Mouse (Mus musculus) spleen, adult 2 months (tissue): ENCODE measurements around the gene Cnot6. TPM values are rescaled to one million over a fixed set of nuclear protein-coding genes. Genes with fewer than 3 reads are reported as not detected.
A peak's percentile ranks its signal among the peaks of the same experiment; 100 is the strongest.

Experiments
- DNase-seq, 2 experiments: peaks; one replicate each; pipeline versions ENCODE4 v3.0.0 to v3.0.0-alpha.2; 2012 to 2021; ENCODE audit warnings: low spot score in 2 of 2, low read depth in 1 of 2
- H3K27ac ChIP-seq: fragments of 200-500 bp; 2 replicates; pipeline ENCODE4 v1.5.1; 2012; ENCODE audit warnings: low read length, inconsistent platforms; ENCODE audit not compliant: insufficient read depth
- H3K27me3 ChIP-seq: fragments of 200-500 bp; 2 replicates; pipeline ENCODE4 v1.6.1; 2012; ENCODE audit warnings: mild to moderate bottlenecking, moderate library complexity, low read length, inconsistent platforms; ENCODE audit not compliant: control insufficient read depth, insufficient read depth
- H3K36me3 ChIP-seq: fragments of 200-500 bp; 2 replicates; pipeline ENCODE4 v1.6.1; 2012; ENCODE audit warnings: mild to moderate bottlenecking, low read length, inconsistent platforms; ENCODE audit not compliant: control insufficient read depth, insufficient read depth
- H3K4me1 ChIP-seq: fragments of 200-500 bp; 2 replicates; pipeline ENCODE4 v1.6.1; 2011; ENCODE audit warnings: inconsistent platforms; ENCODE audit not compliant: control insufficient read depth, insufficient read depth, insufficient read length
- H3K4me3 ChIP-seq: fragments of 200-500 bp; 2 replicates; pipeline ENCODE4 v1.5.1; 2011; ENCODE audit warnings: mild to moderate bottlenecking, inconsistent platforms; ENCODE audit not compliant: insufficient read depth, insufficient read length; ENCODE audit errors: extremely low read depth
- CTCF ChIP-seq: fragments of 200-500 bp; IDR thresholded peaks from 2 replicates; pipeline ENCODE4 v1.5.1; 2011; ENCODE audit warnings: mild to moderate bottlenecking, inconsistent platforms; ENCODE audit not compliant: insufficient read depth, insufficient read length, insufficient replicate concordance; ENCODE audit errors: extremely low read depth
- POLR2A ChIP-seq: fragments of 200-500 bp; IDR thresholded peaks from 2 replicates; pipeline ENCODE4 v1.6.1; 2011; ENCODE audit warnings: low read depth, low read length, inconsistent platforms
- WGBS: fragments of 180-500 bp; shearing (Covaris S2); methylation state at CpG from one replicate; pipeline ENCODE4 v1.1.7; 2018; 5-methylcytosine and 5-hydroxymethylcytosine counted together
- polyA plus RNA-seq: library from polyadenylated mRNA; depleted of rRNA; stranded (reverse); fragments of >200 nt; gene quantifications from 2 replicates; pipeline ENCODE4 v1.2.3, GENCODE M21; 2012

The Cnot6 gene
- polyA plus RNA-seq, 1 experiment, result 7.3 TPM

GRCm38 (mm10) chr11:49719466-49720151 is 7.1 kb upstream of the Cnot6 start:
- no peaks in the 10 kb centered on the region; the same call in 1 of the 2 replicates for H3K4me1 ChIP-seq
- DNase-seq, result no peak
- no peak for TF ChIP-seq CTCF
- TF ChIP-seq POLR2A, result no peak
- no peaks in the 10 kb centered on the region for H3K36me3 ChIP-seq
- 65% methylated on average over 8 of the region's 8 CpGs for WGBS
- no peak overlapping the region for H3K27ac ChIP-seq
- no peaks in the 10 kb centered on the region for H3K27me3 ChIP-seq
- H3K4me3 ChIP-seq, result no peak overlapping the region

- no peak for TF ChIP-seq POLR2A
- TF ChIP-seq CTCF, result no peak
- H3K27ac ChIP-seq, result no peak overlapping the region
- peaks cover 5% of the 10 kb centered on the region for H3K4me1 ChIP-seq
- 37% methylated on average over 20 of the region's 20 CpGs for WGBS
- no peaks in the 10 kb centered on the region for H3K27me3 ChIP-seq
- no peak for DNase-seq
- H3K4me3 ChIP-seq, result peak overlapping the region; percentile 15; the same call in 1 of the 2 replicates
- H3K36me3 ChIP-seq, result no peaks in the 10 kb centered on the region
Observed at GRCm38 (mm10) chr11:49713336-49714334, 1.1 kb upstream of the Cnot6 start.

- Histone ChIP-seq H3K27ac (peak overlapping the region; percentile 94), H3K4me1 (peaks cover 5% of the 10 kb centered on the region), H3K36me3 (no peaks in the 10 kb centered on the region; the same call in 1 of the 2 replicates), H3K27me3 (no peaks in the 10 kb centered on the region), H3K4me3 (peak overlapping the region; percentile 88)
- WGBS, result under 1% methylated on average over 47 of the region's 70 CpGs
- peak in 1 of 2 experiments; percentile 38 for DNase-seq
- no peak for TF ChIP-seq CTCF
- TF ChIP-seq POLR2A, result no peak
Observed at GRCm38 (mm10) chr11:49711981-49712554, 455 bp downstream of the Cnot6 start.

GRCm38 (mm10) chr11:49710664-49711063 is 1.9 kb downstream of the Cnot6 start:
- 71% methylated on average over 2 of the region's 2 CpGs for WGBS
- DNase-seq, result no peak
- TF ChIP-seq CTCF, result no peak
- TF ChIP-seq POLR2A, result no peak
- H3K27me3 ChIP-seq, result no peaks in the 10 kb centered on the region
- peaks cover under 1% of the 10 kb centered on the region; the same call in 1 of the 2 replicates for H3K36me3 ChIP-seq
- peaks cover 5% of the 10 kb centered on the region for H3K4me1 ChIP-seq
- no peak overlapping the region for H3K27ac ChIP-seq
- H3K4me3 ChIP-seq, result no peak overlapping the region

GRCm38 (mm10) chr11:49707834-49708233 is 4.7 kb downstream of the Cnot6 start:
- peaks cover 5% of the 10 kb centered on the region; the same call in 1 of the 2 replicates for H3K36me3 ChIP-seq
- 51% methylated on average over 2 of the region's 2 CpGs for WGBS
- no peak for DNase-seq
- no peak for TF ChIP-seq CTCF
- no peak for TF ChIP-seq POLR2A
- no peak overlapping the region for H3K4me3 ChIP-seq
- peaks cover 5% of the 10 kb centered on the region; the same call in 1 of the 2 replicates for H3K4me1 ChIP-seq
- H3K27me3 ChIP-seq, result no peaks in the 10 kb centered on the region
- H3K27ac ChIP-seq, result no peak overlapping the region

- H3K4me1 ChIP-seq, result peaks cover 5% of the 10 kb centered on the region; the same call in 1 of the 2 replicates
- no peak for DNase-seq
- TF ChIP-seq CTCF, result no peak
- TF ChIP-seq POLR2A, result no peak
Observed at GRCm38 (mm10) chr11:49704804-49705203, 7.7 kb downstream of the Cnot6 start.

More at GRCm38 (mm10) chr11:49704804-49705203, 7.7 kb downstream of the Cnot6 start:
- no peak overlapping the region for H3K27ac ChIP-seq
- 87% methylated on average over 8 of the region's 8 CpGs for WGBS
- no peak overlapping the region for H3K4me3 ChIP-seq
- H3K36me3 ChIP-seq, result peaks cover 13% of the 10 kb centered on the region
- H3K27me3 ChIP-seq, result no peaks in the 10 kb centered on the region
